Mouse (Mus musculus): ENCODE measurements around the gene Crebrf.
A peak's percentile ranks its signal among the peaks of the same experiment; 100 is the strongest.

Crebrf gene

GRCm38 (mm10) chr17:26705463-26706359 is 9.7 kb upstream of the Crebrf start:
- no peak for DNase-seq (ENCODE audit: low spot score in 2 of 2)

GRCm38 (mm10) chr17:26707066-26707465 is 8.4 kb upstream of the Crebrf start:
- DNase-seq (ENCODE audit: low spot score in 2 of 2) = no peak

- DNase-seq (ENCODE audit: low spot score in 2 of 2) = no peak
Measured at GRCm38 (mm10) chr17:26708499-26708898, 7.0 kb upstream of the Crebrf start.

GRCm38 (mm10) chr17:26708993-26709590 is 6.4 kb upstream of the Crebrf start:
- no peak for DNase-seq (ENCODE audit: low spot score in 2 of 2)

- DNase-seq (ENCODE audit: low spot score in 2 of 2) = no peak
Measured at GRCm38 (mm10) chr17:26710049-26710448, 5.4 kb upstream of the Crebrf start.

GRCm38 (mm10) chr17:26715916-26716717 is 667 bp downstream of the Crebrf start:
- peak; percentile 94 to 95 for DNase-seq (ENCODE audit: low spot score in 2 of 2)

- no peak for DNase-seq (ENCODE audit: low spot score in 2 of 2)
Measured at GRCm38 (mm10) chr17:26717868-26718267, 2.4 kb downstream of the Crebrf start.

GRCm38 (mm10) chr17:26719405-26719804 is 4.0 kb downstream of the Crebrf start:
- DNase-seq (ENCODE audit: low spot score in 2 of 2) = no peak

- DNase-seq (ENCODE audit: low spot score in 2 of 2) = no peak
Measured at GRCm38 (mm10) chr17:26721802-26722201, 6.4 kb downstream of the Crebrf start.

GRCm38 (mm10) chr17:26724790-26725189 is 9.3 kb downstream of the Crebrf start:
- DNase-seq (ENCODE audit: low spot score in 2 of 2) = no peak

- no peak for DNase-seq (ENCODE audit: low spot score in 2 of 2)
Measured at GRCm38 (mm10) chr17:26726674-26727073, 11.2 kb downstream of the Crebrf start.

GRCm38 (mm10) chr17:26727110-26727755 is 11.8 kb downstream of the Crebrf start:
- DNase-seq (ENCODE audit: low spot score in 2 of 2) = no peak

GRCm38 (mm10) chr17:26742581-26742980 is 27.1 kb downstream of the Crebrf start:
- DNase-seq (ENCODE audit: low spot score in 2 of 2) = no peak

GRCm38 (mm10) chr17:26743294-26743693 is 27.8 kb downstream of the Crebrf start:
- no peak for DNase-seq (ENCODE audit: low spot score in 2 of 2)

GRCm38 (mm10) chr17:26749975-26750374 is 34.5 kb downstream of the Crebrf start:
- DNase-seq (ENCODE audit: low spot score in 2 of 2) = no peak

GRCm38 (mm10) chr17:26752297-26752696 is 36.8 kb downstream of the Crebrf start:
- no peak for DNase-seq (ENCODE audit: low spot score in 2 of 2)

- no peak for DNase-seq (ENCODE audit: low spot score in 2 of 2)
Measured at GRCm38 (mm10) chr17:26753476-26753875, 38.0 kb downstream of the Crebrf start.

- DNase-seq (ENCODE audit: low spot score in 2 of 2) = no peak
Measured at GRCm38 (mm10) chr17:26767100-26767753, 51.8 kb downstream of the Crebrf start.

GRCm38 (mm10) chr17:26767754-26768124 is 52.3 kb downstream of the Crebrf start:
- no peak for DNase-seq (ENCODE audit: low spot score in 2 of 2)

- DNase-seq (ENCODE audit: low spot score in 2 of 2) = no peak
Measured at GRCm38 (mm10) chr17:26776211-26776610, 60.8 kb downstream of the Crebrf start.

GRCm38 (mm10) chr17:26778001-26778400 is 62.6 kb downstream of the Crebrf start:
- no peak for DNase-seq (ENCODE audit: low spot score in 2 of 2)
